ENCODE assay signal across 8 mouse cellular contexts in the genomic region with DNA sequence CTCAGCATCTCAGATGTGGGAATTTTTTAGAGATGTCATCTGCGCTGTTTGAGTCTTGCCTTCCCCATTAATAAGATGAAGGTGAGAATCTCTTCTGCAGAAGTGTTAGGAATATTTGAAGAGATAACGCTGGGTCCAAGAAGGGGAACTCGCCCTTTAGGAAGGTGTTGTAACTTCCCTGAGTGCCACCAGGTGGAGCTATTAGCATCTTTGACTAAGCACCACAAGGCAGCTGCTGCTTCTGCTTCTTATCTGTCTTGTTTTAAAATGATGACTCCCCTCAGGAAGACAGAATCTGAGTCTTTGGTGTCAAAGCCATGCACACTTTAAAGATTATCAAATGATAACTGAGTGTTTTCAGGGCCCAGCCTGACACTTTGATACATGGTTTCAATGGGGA. TPM values are rescaled to one million over a fixed set of nuclear protein-coding genes. Genes with fewer than 3 reads are reported as not detected.
A peak's percentile ranks its signal among the peaks of the same experiment; 100 is the strongest.
DNase-seq lines count a peak whose midpoint lies in the region; ATAC-seq and TF ChIP-seq lines count a peak whose summit lies in the region.

No protein-coding gene starts in this region.

- peak; percentile 91 for TF ChIP-seq CTCF in hindbrain, postnatal 0 days (IDR thresholded peaks at IDR 0.05; ENCODE audit: low read depth)
- no peak for TF ChIP-seq CTCF in thymus, adult 2 months (IDR thresholded peaks at IDR 0.05; ENCODE audit: borderline replicate concordance, control insufficient read depth, extremely low read depth, insufficient read depth, low read length, poor library complexity)

- no peak overlapping the region for H3K4me2 ChIP-seq in forebrain, embryonic 15.5 days (replicated peaks)
- H3K4me2 ChIP-seq in hindbrain, postnatal 0 days (ENCODE audit: low read depth, low read length), result no peak overlapping the region
- H3K4me2 ChIP-seq in limb, embryonic 11.5 days (ENCODE audit: low read depth, severe bottlenecking), result no peak overlapping the region

- peak; percentile 76 for ATAC-seq in forebrain, embryonic 15.5 days (replicated peaks)
- peak; percentile 67; the same call in 1 of the 2 replicates for ATAC-seq in hindbrain, postnatal 0 days
- no peak for ATAC-seq in limb, embryonic 11.5 days (ENCODE audit: insufficient number of reproducible peaks, low FRiP score, low TSS enrichment, low read depth)

- no peaks in the 10 kb centered on the region for H3K9me3 ChIP-seq in forebrain, embryonic 15.5 days
- no peaks in the 10 kb centered on the region for H3K9me3 ChIP-seq in hindbrain, postnatal 0 days (ENCODE audit: low read length)
- no peaks in the 10 kb centered on the region for H3K9me3 ChIP-seq in limb, embryonic 11.5 days (ENCODE audit: control insufficient read depth, low read length)

- no peaks in the 10 kb centered on the region for H3K36me3 ChIP-seq in forebrain, embryonic 15.5 days
- no peaks in the 10 kb centered on the region for H3K36me3 ChIP-seq in hindbrain, postnatal 0 days (ENCODE audit: insufficient read depth, low read length)
- no peaks in the 10 kb centered on the region for H3K36me3 ChIP-seq in limb, embryonic 11.5 days (ENCODE audit: control insufficient read depth, insufficient read depth, low read length)
- H3K36me3 ChIP-seq in thymus, adult 2 months (ENCODE audit: control insufficient read depth, insufficient read depth, low read length), result no peaks in the 10 kb centered on the region

- 17% methylated on average over 3 of the region's 3 CpGs for WGBS in forebrain, embryonic 15.5 days
- WGBS in hindbrain, postnatal 0 days, result 11% methylated on average over 3 of the region's 3 CpGs
- WGBS in limb, embryonic 11.5 days, result 17% methylated on average over 3 of the region's 3 CpGs
- WGBS in thymus, adult 2 months, result 16% methylated on average over 3 of the region's 3 CpGs

- H3K27ac ChIP-seq in forebrain, embryonic 15.5 days (replicated peaks), result no peak overlapping the region
- no peak overlapping the region for H3K27ac ChIP-seq in hindbrain, postnatal 0 days
- no peak overlapping the region for H3K27ac ChIP-seq in limb, embryonic 11.5 days (replicated peaks; ENCODE audit: low read depth, low read length)
- H3K27ac ChIP-seq in thymus, adult 2 months (ENCODE audit: control insufficient read depth, insufficient read depth, low read length), result no peak overlapping the region

- peak; percentile 31 for DNase-seq in urinary bladder, postnatal 25 days (ENCODE audit: low spot score)
- DNase-seq in urinary bladder, postnatal 10 days (ENCODE audit: low spot score), result no peak
- peak; percentile 47 for DNase-seq in c-Kit-positive CD71-positive TER-119-negative erythroid progenitor cells, embryonic 14.5 days (ENCODE audit: low read depth)
- DNase-seq in hindbrain, postnatal 0 days (ENCODE audit: low spot score), result peak; percentile 88
- peak; percentile 48 for DNase-seq in limb, embryonic 11.5 days (ENCODE audit: low spot score)
- peak; percentile 37 for DNase-seq in neural tube, embryonic 10.5 days (ENCODE audit: extremely low spot score, low spot score)
- peak; percentile 58 for DNase-seq in thymus, adult 2 months

- H3K9ac ChIP-seq in forebrain, embryonic 15.5 days (replicated peaks), result no peak overlapping the region
- no peak overlapping the region for H3K9ac ChIP-seq in hindbrain, postnatal 0 days (replicated peaks; ENCODE audit: low read length)
- no peak overlapping the region for H3K9ac ChIP-seq in limb, embryonic 11.5 days (ENCODE audit: low read length)

- no peak for TF ChIP-seq POLR2A in thymus, adult 2 months (IDR thresholded peaks at IDR 0.05; ENCODE audit: control insufficient read depth, extremely low read depth, insufficient read depth, low read length, poor library complexity)

- H3K4me1 ChIP-seq in forebrain, embryonic 15.5 days, result no peaks in the 10 kb centered on the region
- no peaks in the 10 kb centered on the region for H3K4me1 ChIP-seq in hindbrain, postnatal 0 days (ENCODE audit: insufficient read depth, low read length)
- H3K4me1 ChIP-seq in limb, embryonic 11.5 days (ENCODE audit: control insufficient read depth, insufficient read depth, low read length), result no peaks in the 10 kb centered on the region
- H3K4me1 ChIP-seq in thymus, adult 2 months (replicated peaks; ENCODE audit: control insufficient read depth, insufficient read depth, low read length), result peaks cover 26% of the 10 kb centered on the region

- H3K4me3 ChIP-seq in forebrain, embryonic 15.5 days, result no peak overlapping the region
- H3K4me3 ChIP-seq in hindbrain, postnatal 0 days (ENCODE audit: low read length), result no peak overlapping the region
- H3K4me3 ChIP-seq in limb, embryonic 11.5 days (ENCODE audit: low read depth, low read length), result no peak overlapping the region
- no peak overlapping the region for H3K4me3 ChIP-seq in thymus, adult 2 months (ENCODE audit: control insufficient read depth, insufficient read depth, low read length)

- H3K27me3 ChIP-seq in forebrain, embryonic 15.5 days, result no peaks in the 10 kb centered on the region
- no peaks in the 10 kb centered on the region for H3K27me3 ChIP-seq in hindbrain, postnatal 0 days (ENCODE audit: insufficient read depth, low read length)
- H3K27me3 ChIP-seq in limb, embryonic 11.5 days (ENCODE audit: control insufficient read depth, insufficient read depth, low read length), result no peaks in the 10 kb centered on the region
- no peaks in the 10 kb centered on the region for H3K27me3 ChIP-seq in thymus, adult 2 months (ENCODE audit: control insufficient read depth, insufficient read depth, low read length)

RNA-seq across cellular contexts. Expression of a gene that starts 15.4 kb away (rescaled TPM):
- 69.9 and 78.7 TPM in 2 replicates for polyA plus RNA-seq in forebrain, embryonic 15.5 days (2015; fragmentation: Nextera tagmentation; extraction: Ambion mirVana)
- 32.0 and 38.5 TPM in 2 replicates for total RNA-seq in hindbrain, postnatal 0 days (2014; rRNA removed)
- 32.7 and 33.0 TPM in 2 replicates for polyA plus RNA-seq in hindbrain, postnatal 0 days (2015; fragmentation: Nextera tagmentation; extraction: Ambion mirVana)
- 51.5 and 53.9 TPM in 2 replicates for polyA plus RNA-seq in limb, embryonic 11.5 days (2014; fragmentation: Nextera tagmentation; extraction: Ambion mirVana)
- polyA plus RNA-seq in thymus, adult 2 months (2012; rRNA removed), result 40.3 and 44.2 TPM in 2 replicates
